Mouse (Mus musculus) right cerebral cortex, postnatal 10 days (tissue): ENCODE data around the gene Kcne3.
A peak's percentile ranks its signal among the peaks of the same experiment; 100 is the strongest.

ENCODE experiments used
- DNase-seq, 2 experiments: peaks; one replicate each; pipeline ENCODE4 v3.0.0; 2021; ENCODE audit warnings: low spot score in 2 of 2

Gene Kcne3

GRCm38 (mm10) chr7:100181614-100182013 is 5.3 kb downstream of the Kcne3 start:
- no peak for DNase-seq

- DNase-seq, result no peak
These were observed 6.1 kb downstream of the Kcne3 start for GRCm38 (mm10) chr7:100182388-100182787.

GRCm38 (mm10) chr7:100187601-100188000 is 11.3 kb downstream of the Kcne3 start:
- DNase-seq, result peak; percentile 40 to 64

- no peak for DNase-seq
These were observed 13.9 kb downstream of the Kcne3 start for GRCm38 (mm10) chr7:100190167-100190566.

- peak; percentile 58 to 78 for DNase-seq
These were observed 14.5 kb downstream of the Kcne3 start for GRCm38 (mm10) chr7:100190778-100191177.

GRCm38 (mm10) chr7:100201191-100201590 is 24.9 kb downstream of the Kcne3 start:
- no peak for DNase-seq

GRCm38 (mm10) chr7:100203616-100204015 is 27.3 kb downstream of the Kcne3 start:
- no peak for DNase-seq

- no peak for DNase-seq
These were observed 28.6 kb downstream of the Kcne3 start for GRCm38 (mm10) chr7:100204871-100205270.

- no peak for DNase-seq
These were observed 29.8 kb downstream of the Kcne3 start for GRCm38 (mm10) chr7:100206144-100206543.

GRCm38 (mm10) chr7:100207886-100208285 is 31.6 kb downstream of the Kcne3 start:
- no peak for DNase-seq

GRCm38 (mm10) chr7:100214310-100214709 is 38.0 kb downstream of the Kcne3 start:
- no peak for DNase-seq

GRCm38 (mm10) chr7:100215116-100215732 is 38.9 kb downstream of the Kcne3 start:
- no peak for DNase-seq

GRCm38 (mm10) chr7:100215976-100216375 is 39.7 kb downstream of the Kcne3 start:
- no peak for DNase-seq

- DNase-seq, result no peak
These were observed 40.6 kb downstream of the Kcne3 start for GRCm38 (mm10) chr7:100216601-100217565.

- DNase-seq, result peak; percentile 98
These were observed 51.0 kb downstream of the Kcne3 start, which contains the start of gene Pgm2l1 for GRCm38 (mm10) chr7:100227158-100227875. Gene Pgm2l1 (plus strand): TSS chr7:100227394.

- peak; percentile 45 to 55 for DNase-seq
These were observed 51.7 kb downstream of the Kcne3 start for GRCm38 (mm10) chr7:100227896-100228525.

GRCm38 (mm10) chr7:100228957-100229356 is 52.7 kb downstream of the Kcne3 start:
- DNase-seq, result no peak

GRCm38 (mm10) chr7:100230646-100231045 is 54.3 kb downstream of the Kcne3 start:
- no peak for DNase-seq

- DNase-seq, result no peak
These were observed 55.4 kb downstream of the Kcne3 start for GRCm38 (mm10) chr7:100231661-100232060.

GRCm38 (mm10) chr7:100233681-100234080 is 57.4 kb downstream of the Kcne3 start:
- DNase-seq, result no peak
